8 mouse cellular contexts compared by ENCODE assay signal in genomic region chr12:85472656-85473410, GRCm38 (mm10). TPM values are rescaled to one million over a fixed set of nuclear protein-coding genes. Genes with fewer than 3 reads are reported as not detected.
DNase-seq lines count a peak whose midpoint lies in the region; ATAC-seq and TF ChIP-seq lines count a peak whose summit lies in the region.

No protein-coding gene starts in this region.

- peak overlapping the region; percentile 57; the same call in 1 of the 2 replicates for H3K9ac ChIP-seq in hindbrain, embryonic 11.5 days (ENCODE audit: low read depth, low read length)
- H3K9ac ChIP-seq in midbrain, embryonic 12.5 days (replicated peaks): peak overlapping the region; percentile 65

- ATAC-seq in hindbrain, embryonic 11.5 days (ENCODE audit: low FRiP score): peak; percentile 26; the same call in 1 of the 2 replicates
- ATAC-seq in midbrain, embryonic 12.5 days (ENCODE audit: low FRiP score, low read depth): peak; percentile 4; the same call in 1 of the 2 replicates
- no peak for ATAC-seq in activated CD4-positive, CD25-positive, alpha-beta regulatory T cell, adult 4 months

- TF ChIP-seq CTCF in layer of hippocampus, adult 2 months (conservative IDR thresholded peaks at IDR 0.05): 0 out of 2 replicates have a peak, but pooled peaks have one; percentile 6
- no peak for TF ChIP-seq CTCF in bone marrow macrophage, adult 2 months (IDR thresholded peaks at IDR 0.05; ENCODE audit: low read depth, low read length)

- H3K9me3 ChIP-seq in hindbrain, embryonic 11.5 days (ENCODE audit: control insufficient read depth, low read length): no peaks in the 10 kb centered on the region
- H3K9me3 ChIP-seq in midbrain, embryonic 12.5 days: no peaks in the 10 kb centered on the region

- peaks cover 33% of the 10 kb centered on the region for H3K4me1 ChIP-seq in bone marrow macrophage, adult 2 months (ENCODE audit: control insufficient read depth, insufficient read depth, low read length)
- peaks cover 8% of the 10 kb centered on the region for H3K4me1 ChIP-seq in hindbrain, embryonic 11.5 days (replicated peaks; ENCODE audit: control insufficient read depth, insufficient read depth, low read length)
- H3K4me1 ChIP-seq in midbrain, embryonic 12.5 days: peaks cover 36% of the 10 kb centered on the region

- peak overlapping the region; percentile 99 for H3K4me2 ChIP-seq in hindbrain, embryonic 11.5 days (replicated peaks; ENCODE audit: low read depth, low read length)
- peak overlapping the region; percentile 100 for H3K4me2 ChIP-seq in midbrain, embryonic 12.5 days (replicated peaks)

- no peaks in the 10 kb centered on the region for H3K36me3 ChIP-seq in hindbrain, embryonic 11.5 days (ENCODE audit: control insufficient read depth, insufficient read depth, low read length)
- no peaks in the 10 kb centered on the region for H3K36me3 ChIP-seq in midbrain, embryonic 12.5 days

- peak overlapping the region; percentile 66 for H3K4me3 ChIP-seq in layer of hippocampus, adult 2 months
- peak overlapping the region; percentile 75 for H3K4me3 ChIP-seq in bone marrow macrophage, adult 2 months (ENCODE audit: insufficient read depth, low read length)
- peak overlapping the region; percentile 52 for H3K4me3 ChIP-seq in hindbrain, embryonic 11.5 days (ENCODE audit: low read depth, low read length)
- peak overlapping the region; percentile 53 for H3K4me3 ChIP-seq in midbrain, embryonic 12.5 days

- WGBS in hindbrain, embryonic 11.5 days: under 1% methylated on average over 22 of the region's 23 CpGs
- under 1% methylated on average over 22 of the region's 23 CpGs for WGBS in midbrain, embryonic 12.5 days

- TF ChIP-seq POLR2A in bone marrow macrophage, adult 2 months (IDR thresholded peaks at IDR 0.05; ENCODE audit: borderline replicate concordance, low read depth, low read length): no peak

- DNase-seq in layer of hippocampus, adult 2 months (ENCODE audit: low spot score in 2 of 2): no peak
- DNase-seq in layer of hippocampus, postnatal 36 days: no peak
- DNase-seq in hindbrain, embryonic 11.5 days (ENCODE audit: low spot score): peak; percentile 47
- no peak for DNase-seq in right cerebral cortex, adult 2 months (ENCODE audit: low spot score in 2 of 2)
- DNase-seq in frontal cortex, postnatal 10 days (ENCODE audit: low spot score in 2 of 2): no peak

- peaks cover 28% of the 10 kb centered on the region for H3K27me3 ChIP-seq in hindbrain, embryonic 11.5 days (ENCODE audit: control insufficient read depth, insufficient read depth, low read length)
- peaks cover 65% of the 10 kb centered on the region for H3K27me3 ChIP-seq in midbrain, embryonic 12.5 days

- peak overlapping the region; percentile 91 for H3K27ac ChIP-seq in layer of hippocampus, adult 2 months
- H3K27ac ChIP-seq in bone marrow macrophage, adult 2 months (ENCODE audit: insufficient read depth, low read depth, low read length): peak overlapping the region; percentile 88
- no peak overlapping the region for H3K27ac ChIP-seq in hindbrain, embryonic 11.5 days (ENCODE audit: low read depth, low read length)
- no peak overlapping the region for H3K27ac ChIP-seq in midbrain, embryonic 12.5 days (replicated peaks)

RNA-seq across cellular contexts. Expression of gene Fos, which starts 0.9 kb away (rescaled TPM):
- 10 to 100 TPM in 1 of 2 experiments, 1 to 10 TPM in 1; 8.9 to 13.7 TPM for total RNA-seq in layer of hippocampus, adult 2 months (2021)
- 10 to 100 TPM; 14.6 to 17.2 TPM for total RNA-seq in layer of hippocampus, postnatal 36 days (2021)
- polyA plus RNA-seq in bone marrow macrophage, adult 2 months (2012; ENCODE audit: insufficient read depth, insufficient read length, missing spikeins): 64.0 and 65.2 TPM in 2 replicates
- polyA plus RNA-seq in hindbrain, embryonic 11.5 days (2014; fragmentation: Nextera tagmentation; extraction: Ambion mirVana): 1.4 and 1.6 TPM in 2 replicates
- 1.1 and 1.7 TPM in 2 replicates for polyA plus RNA-seq in midbrain, embryonic 12.5 days (2016; fragmentation: Nextera tagmentation; extraction: Ambion mirVana)
- polyA plus RNA-seq in activated CD4-positive, CD25-positive, alpha-beta regulatory T cell, adult 4 months (2017; shearing (Covaris generic)): 1 to 10 TPM; 6.7 to 9.6 TPM

Comparison
In these comparisons a context has a peak if more than half of its experiments do, and no peak if none do; other contexts are left out.
1. H3K27ac ChIP-seq: peak in layer of hippocampus, adult 2 months (single experiment) and bone marrow macrophage, adult 2 months (single experiment); none in hindbrain, embryonic 11.5 days (single experiment) and midbrain, embryonic 12.5 days (single experiment).
2. Peak in every context shown above with its lines, with median percentiles within 50 percentile points of each other: H3K4me3 ChIP-seq.